Mouse (Mus musculus) liver, adult 2 months (tissue): ENCODE data around the gene Morn5. TPM values are rescaled to one million over a fixed set of nuclear protein-coding genes. Genes with fewer than 3 reads are reported as not detected.
A peak's percentile ranks its signal among the peaks of the same experiment; 100 is the strongest.

Source experiments
- DNase-seq: peaks from one replicate; pipeline ENCODE4 v3.0.0-alpha.2; 2011; ENCODE audit warnings: low read depth, low spot score; ENCODE audit errors: extremely low read depth
- H3K27ac ChIP-seq: fragments of 200-500 bp; replicated peaks from 2 replicates; pipeline ENCODE4 v1.5.1; 2012; ENCODE audit warnings: low read depth, mild to moderate bottlenecking, control low read depth, inconsistent platforms, low read length; ENCODE audit not compliant: insufficient read depth
- H3K27me3 ChIP-seq: fragments of 200-500 bp; 2 replicates; pipeline ENCODE4 v1.6.1; 2012; ENCODE audit warnings: mild to moderate bottlenecking, moderate library complexity, low read length, inconsistent platforms; ENCODE audit not compliant: control insufficient read depth, insufficient read depth
- H3K36me3 ChIP-seq: fragments of 200-500 bp; 2 replicates; pipeline ENCODE4 v1.6.1; 2012; ENCODE audit warnings: low read length, inconsistent platforms; ENCODE audit not compliant: control insufficient read depth, insufficient read depth
- H3K4me1 ChIP-seq: fragments of 200-500 bp; 2 replicates; pipeline ENCODE4 v1.6.1; 2011; ENCODE audit warnings: low read length; ENCODE audit not compliant: control insufficient read depth, insufficient read depth
- H3K4me3 ChIP-seq: fragments of 200-500 bp; 2 replicates; pipeline ENCODE4 v1.5.1; 2011; ENCODE audit warnings: low read depth, mild to moderate bottlenecking, control low read depth, low read length, moderate library complexity; ENCODE audit not compliant: insufficient read depth
- H3K79me2 ChIP-seq: fragments of 200-500 bp; 2 replicates; pipeline ENCODE4 v1.6.1; 2012; ENCODE audit warnings: inconsistent platforms, mild to moderate bottlenecking, low read length, moderate library complexity; ENCODE audit not compliant: control insufficient read depth, insufficient read depth
- H3K9ac ChIP-seq: fragments of 200-500 bp; 2 replicates; pipeline ENCODE4 v1.6.1; 2012; ENCODE audit warnings: low read depth, mild to moderate bottlenecking, control low read depth, inconsistent platforms, low read length
- CTCF ChIP-seq: fragments of 200-500 bp; IDR thresholded peaks from 2 replicates; pipeline ENCODE4 v1.5.1; 2011; ENCODE audit warnings: low read depth, low read length, control low read depth
- POLR2A ChIP-seq: fragments of 200-500 bp; IDR thresholded peaks from 2 replicates; pipeline ENCODE4 v1.6.1; 2011; ENCODE audit warnings: low read length, control low read depth; ENCODE audit not compliant: insufficient read depth; ENCODE audit errors: extremely low read depth
- WGBS: fragments of 180-500 bp; shearing (Covaris S2); methylation state at CpG from one replicate; pipeline ENCODE4 v1.1.7; 2018; 5-methylcytosine and 5-hydroxymethylcytosine counted together
- polyA plus RNA-seq: library from polyadenylated mRNA; depleted of rRNA; stranded (reverse); fragments of >200 nt; gene quantifications from 2 replicates; pipeline ENCODE4 v1.2.3, GENCODE M21; 2012
- total RNA-seq: library from RNA; depleted of rRNA; stranded (reverse); fragments of >200 nt; gene quantifications from 2 replicates; pipeline ENCODE4 v1.2.3, GENCODE M21; 2014

Gene Morn5
- total and polyA plus RNA-seq, 2 experiments = not detected

- Histone ChIP-seq H3K9ac (no peak overlapping the region), H3K36me3 (no peaks in the 10 kb centered on the region), H3K4me3 (no peak overlapping the region), H3K4me1 (peaks cover 16% of the 10 kb centered on the region), H3K79me2 (no peaks in the 10 kb centered on the region), H3K27ac (0 out of 2 replicates have a peak overlapping the region, but pooled peaks have one; percentile 7), H3K27me3 (no peaks in the 10 kb centered on the region)
- TF ChIP-seq CTCF = no peak
- no peak for TF ChIP-seq POLR2A
- DNase-seq = peak; percentile 80
- 33% methylated on average over 3 of the region's 3 CpGs for WGBS
Measured at GRCm38 (mm10) chr2:36073781-36074180, 24.5 kb downstream of the Morn5 start.

- H3K4me3 ChIP-seq = no peak overlapping the region
- no peak for DNase-seq
- H3K4me1 ChIP-seq = peaks cover 16% of the 10 kb centered on the region
- no peak overlapping the region for H3K27ac ChIP-seq
- no peaks in the 10 kb centered on the region for H3K79me2 ChIP-seq
- no peaks in the 10 kb centered on the region for H3K27me3 ChIP-seq
- no peaks in the 10 kb centered on the region for H3K36me3 ChIP-seq
- 88% methylated on average over 5 of the region's 5 CpGs for WGBS
- H3K9ac ChIP-seq = no peak overlapping the region
- no peak for TF ChIP-seq CTCF
- TF ChIP-seq POLR2A = no peak
Measured at GRCm38 (mm10) chr2:36075210-36075609, 26.0 kb downstream of the Morn5 start.

- DNase-seq = no peak
- Histone ChIP-seq H3K27me3 (no peaks in the 10 kb centered on the region), H3K4me3 (no peak overlapping the region), H3K79me2 (no peaks in the 10 kb centered on the region), H3K36me3 (no peaks in the 10 kb centered on the region), H3K4me1 (peaks cover 17% of the 10 kb centered on the region), H3K9ac (no peak overlapping the region), H3K27ac (no peak overlapping the region)
- no peak for TF ChIP-seq POLR2A
- no peak for TF ChIP-seq CTCF
- 67% methylated on average over 11 of the region's 11 CpGs for WGBS
Measured at GRCm38 (mm10) chr2:36077160-36077761, 28.0 kb downstream of the Morn5 start.

- H3K27ac ChIP-seq = peak overlapping the region; percentile 57
- DNase-seq = peak; percentile 95
- WGBS = 18% methylated on average over 9 of the region's 9 CpGs
Measured at GRCm38 (mm10) chr2:36081446-36081845, 32.2 kb downstream of the Morn5 start.

GRCm38 (mm10) chr2:36082802-36083580 is 33.7 kb downstream of the Morn5 start:
- H3K4me3 ChIP-seq = no peak overlapping the region
- no peaks in the 10 kb centered on the region for H3K79me2 ChIP-seq
- 81% methylated on average over 9 of the region's 9 CpGs for WGBS
- H3K9ac ChIP-seq = no peak overlapping the region
- peaks cover 25% of the 10 kb centered on the region for H3K4me1 ChIP-seq
- no peaks in the 10 kb centered on the region for H3K36me3 ChIP-seq
- DNase-seq = no peak
- peak overlapping the region; percentile 64 for H3K27ac ChIP-seq
- no peak for TF ChIP-seq CTCF
- no peak for TF ChIP-seq POLR2A
- H3K27me3 ChIP-seq = no peaks in the 10 kb centered on the region

More at GRCm38 (mm10) chr2:36081446-36081845, 32.2 kb downstream of the Morn5 start:
- Histone ChIP-seq H3K36me3 (no peaks in the 10 kb centered on the region), H3K27me3 (no peaks in the 10 kb centered on the region), H3K9ac (peak overlapping the region; percentile 18; the same call in 1 of the 2 replicates), H3K79me2 (no peaks in the 10 kb centered on the region), H3K4me3 (no peak overlapping the region), H3K4me1 (peaks cover 25% of the 10 kb centered on the region)
- TF ChIP-seq CTCF = no peak
- no peak for TF ChIP-seq POLR2A

- no peak overlapping the region for H3K9ac ChIP-seq
- no peak overlapping the region for H3K4me3 ChIP-seq
- H3K27ac ChIP-seq = no peak overlapping the region
- 26% methylated on average over 1 of the region's 1 CpGs for WGBS
- peak; percentile 99 for DNase-seq
- peaks cover 25% of the 10 kb centered on the region for H3K4me1 ChIP-seq
- no peaks in the 10 kb centered on the region for H3K36me3 ChIP-seq
- H3K27me3 ChIP-seq = no peaks in the 10 kb centered on the region
- no peak for TF ChIP-seq CTCF
- no peak for TF ChIP-seq POLR2A
- no peaks in the 10 kb centered on the region for H3K79me2 ChIP-seq
Measured at GRCm38 (mm10) chr2:36085041-36085440, 35.8 kb downstream of the Morn5 start.
